Mouse (Mus musculus) liver, adult 2 months (tissue): ENCODE results near the gene Fgf4. TPM values are rescaled to one million over a fixed set of nuclear protein-coding genes. Genes with fewer than 3 reads are reported as not detected.

Source experiments
- DNase-seq: peaks from one replicate; pipeline ENCODE4 v3.0.0-alpha.2; 2011; ENCODE audit warnings: low read depth, low spot score; ENCODE audit errors: extremely low read depth
- H3K27ac ChIP-seq: fragments of 200-500 bp; replicated peaks from 2 replicates; pipeline ENCODE4 v1.5.1; 2012; ENCODE audit warnings: low read depth, mild to moderate bottlenecking, control low read depth, inconsistent platforms, low read length; ENCODE audit not compliant: insufficient read depth
- H3K27me3 ChIP-seq: fragments of 200-500 bp; 2 replicates; pipeline ENCODE4 v1.6.1; 2012; ENCODE audit warnings: mild to moderate bottlenecking, moderate library complexity, low read length, inconsistent platforms; ENCODE audit not compliant: control insufficient read depth, insufficient read depth
- H3K36me3 ChIP-seq: fragments of 200-500 bp; 2 replicates; pipeline ENCODE4 v1.6.1; 2012; ENCODE audit warnings: low read length, inconsistent platforms; ENCODE audit not compliant: control insufficient read depth, insufficient read depth
- H3K4me1 ChIP-seq: fragments of 200-500 bp; 2 replicates; pipeline ENCODE4 v1.6.1; 2011; ENCODE audit warnings: low read length; ENCODE audit not compliant: control insufficient read depth, insufficient read depth
- H3K4me3 ChIP-seq: fragments of 200-500 bp; 2 replicates; pipeline ENCODE4 v1.5.1; 2011; ENCODE audit warnings: low read depth, mild to moderate bottlenecking, control low read depth, low read length, moderate library complexity; ENCODE audit not compliant: insufficient read depth
- H3K79me2 ChIP-seq: fragments of 200-500 bp; 2 replicates; pipeline ENCODE4 v1.6.1; 2012; ENCODE audit warnings: inconsistent platforms, mild to moderate bottlenecking, low read length, moderate library complexity; ENCODE audit not compliant: control insufficient read depth, insufficient read depth
- H3K9ac ChIP-seq: fragments of 200-500 bp; 2 replicates; pipeline ENCODE4 v1.6.1; 2012; ENCODE audit warnings: low read depth, mild to moderate bottlenecking, control low read depth, inconsistent platforms, low read length
- CTCF ChIP-seq: fragments of 200-500 bp; IDR thresholded peaks from 2 replicates; pipeline ENCODE4 v1.5.1; 2011; ENCODE audit warnings: low read depth, low read length, control low read depth
- POLR2A ChIP-seq: fragments of 200-500 bp; IDR thresholded peaks from 2 replicates; pipeline ENCODE4 v1.6.1; 2011; ENCODE audit warnings: low read length, control low read depth; ENCODE audit not compliant: insufficient read depth; ENCODE audit errors: extremely low read depth
- WGBS: fragments of 180-500 bp; shearing (Covaris S2); methylation state at CpG from one replicate; pipeline ENCODE4 v1.1.7; 2018; 5-methylcytosine and 5-hydroxymethylcytosine counted together
- polyA plus RNA-seq: library from polyadenylated mRNA; depleted of rRNA; stranded (reverse); fragments of >200 nt; gene quantifications from 2 replicates; pipeline ENCODE4 v1.2.3, GENCODE M21; 2012; rRNA removed
- total RNA-seq: library from RNA; depleted of rRNA; stranded (reverse); fragments of >200 nt; gene quantifications from 2 replicates; pipeline ENCODE4 v1.2.3, GENCODE M21; 2014; rRNA removed

Gene Fgf4
- total RNA-seq (not detected in 2 replicates), polyA plus RNA-seq (not detected in 2 replicates)

DNA sequence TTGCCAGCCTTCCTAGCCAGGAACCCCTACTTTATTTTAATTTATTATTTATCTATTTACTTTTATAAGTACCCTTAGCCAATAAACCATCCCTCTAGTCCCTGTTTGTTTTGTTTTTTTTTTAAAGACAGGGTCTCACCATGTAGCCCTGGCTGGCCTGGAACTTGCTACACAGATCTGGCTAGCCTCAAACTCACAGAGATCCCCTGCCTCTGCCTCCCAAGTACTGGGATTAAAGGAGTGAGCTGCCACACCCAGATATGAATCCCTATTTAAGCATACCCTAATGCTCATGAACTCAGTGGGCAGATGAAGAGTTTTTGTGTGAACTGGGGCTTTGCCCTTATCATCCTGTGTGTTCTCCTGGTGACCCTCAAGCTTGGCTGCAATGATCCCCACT lies at the start of gene Fgf4:
Gene Fgf4, plus strand, starts transcription at position 301 of the 400 bp plus-strand sequence.
- Histone ChIP-seq H3K9ac (no peak within 1 kb of the TSS), H3K27me3 (no peaks in the 10 kb centered on the region), H3K4me3 (no peak within 1 kb of the TSS), H3K36me3 (no peaks in the 10 kb centered on the region), H3K79me2 (no peaks in the 10 kb centered on the region), H3K4me1 (no peaks in the 10 kb centered on the region), H3K27ac (no peak within 1 kb of the TSS)
- DNase-seq, result no peak
- TF ChIP-seq POLR2A (no peak), CTCF (no peak)

DNA sequence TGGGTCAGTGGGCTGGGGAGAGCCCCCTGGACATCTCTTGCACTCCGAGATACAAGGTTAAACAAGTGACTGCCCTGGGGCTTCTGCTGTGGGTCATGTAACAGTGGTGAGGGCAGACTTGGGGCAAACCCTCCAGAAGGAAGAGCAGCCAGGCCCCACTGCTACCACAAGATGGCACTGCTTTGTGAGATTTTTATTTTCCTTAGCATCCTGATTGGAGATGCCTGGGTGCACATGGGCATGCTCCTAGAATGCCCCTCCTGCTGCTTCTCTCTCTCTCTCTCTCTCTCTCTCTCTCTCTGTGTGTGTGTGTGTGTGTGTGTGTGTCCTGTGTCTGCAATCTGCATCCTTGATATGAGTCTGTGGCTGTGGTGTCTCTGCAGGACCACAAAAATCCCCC lies 48.7 kb upstream of the Fgf4 start:
- Histone ChIP-seq H3K27me3 (no peaks in the 10 kb centered on the region), H3K4me3 (no peak overlapping the region), H3K27ac (no peak overlapping the region), H3K79me2 (no peaks in the 10 kb centered on the region), H3K9ac (no peak overlapping the region), H3K4me1 (no peaks in the 10 kb centered on the region), H3K36me3 (no peaks in the 10 kb centered on the region)
- TF ChIP-seq POLR2A (no peak), CTCF (peak; percentile 56)
- DNase-seq, result no peak
- 65% methylated on average over 1 of the region's 1 CpGs for WGBS

DNA sequence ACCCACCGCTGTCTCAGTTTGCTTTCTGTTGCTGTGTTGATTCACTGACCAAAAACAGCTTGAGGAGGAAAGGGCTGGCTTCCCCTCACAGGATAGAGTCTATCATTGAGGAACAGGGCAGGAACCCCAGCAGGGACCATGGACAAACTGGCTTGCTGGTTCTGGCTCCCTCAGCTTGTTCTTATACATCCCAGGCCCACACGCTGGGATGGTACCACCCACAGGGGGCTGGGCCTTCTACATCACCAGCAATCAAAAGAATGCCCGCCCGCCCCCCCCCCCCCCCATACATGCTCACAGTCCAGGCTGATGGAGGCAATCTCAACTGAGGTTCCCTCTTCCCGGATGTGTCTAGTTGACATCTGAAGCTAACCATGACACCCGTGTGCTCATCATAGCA lies 40.1 kb upstream of the Fgf4 start:
- Histone ChIP-seq H3K27ac (no peak overlapping the region), H3K4me3 (no peak overlapping the region), H3K27me3 (no peaks in the 10 kb centered on the region), H3K79me2 (no peaks in the 10 kb centered on the region), H3K9ac (no peak overlapping the region), H3K4me1 (no peaks in the 10 kb centered on the region), H3K36me3 (no peaks in the 10 kb centered on the region)
- no peak for DNase-seq
- TF ChIP-seq POLR2A (no peak), CTCF (no peak)
- 66% methylated on average over 6 of the region's 6 CpGs for WGBS

DNA sequence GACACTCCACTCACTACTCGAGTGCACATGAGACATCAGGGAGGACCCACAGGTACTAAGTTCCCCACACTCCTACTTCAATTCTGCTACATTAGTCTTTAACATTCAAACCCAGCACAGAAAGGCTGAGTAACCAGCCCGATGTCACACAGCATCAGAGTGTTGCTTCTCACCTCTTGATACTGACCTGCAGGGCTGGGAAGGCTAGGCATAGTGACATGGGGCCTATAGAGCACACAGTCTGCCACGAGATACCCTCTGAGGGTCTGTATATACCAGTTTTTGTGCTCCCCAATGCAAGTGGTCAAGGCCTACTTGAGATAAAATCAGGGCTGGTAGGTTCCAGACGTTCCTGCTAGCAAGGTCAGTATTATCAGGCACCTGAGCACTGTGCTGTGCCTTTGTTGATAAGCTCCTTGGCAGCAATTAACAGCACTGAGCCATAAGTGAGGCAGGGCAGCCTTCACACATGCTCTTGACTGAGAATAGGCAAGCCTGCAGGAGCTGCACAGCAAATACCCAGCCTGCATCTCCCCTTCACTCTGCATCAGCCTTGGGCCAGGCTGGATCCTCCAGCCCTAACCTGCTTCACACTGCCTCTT lies 39.1 kb upstream of the Fgf4 start:
- no peak overlapping the region for H3K9ac ChIP-seq
- no peaks in the 10 kb centered on the region for H3K27me3 ChIP-seq
- no peak overlapping the region for H3K4me3 ChIP-seq
- 56% methylated on average over 4 of the region's 4 CpGs for WGBS
- TF ChIP-seq POLR2A (no peak), CTCF (no peak)
- H3K79me2 ChIP-seq, result no peaks in the 10 kb centered on the region
- H3K27ac ChIP-seq, result no peak overlapping the region
- H3K36me3 ChIP-seq, result no peaks in the 10 kb centered on the region
- H3K4me1 ChIP-seq, result no peaks in the 10 kb centered on the region
- no peak for DNase-seq

DNA sequence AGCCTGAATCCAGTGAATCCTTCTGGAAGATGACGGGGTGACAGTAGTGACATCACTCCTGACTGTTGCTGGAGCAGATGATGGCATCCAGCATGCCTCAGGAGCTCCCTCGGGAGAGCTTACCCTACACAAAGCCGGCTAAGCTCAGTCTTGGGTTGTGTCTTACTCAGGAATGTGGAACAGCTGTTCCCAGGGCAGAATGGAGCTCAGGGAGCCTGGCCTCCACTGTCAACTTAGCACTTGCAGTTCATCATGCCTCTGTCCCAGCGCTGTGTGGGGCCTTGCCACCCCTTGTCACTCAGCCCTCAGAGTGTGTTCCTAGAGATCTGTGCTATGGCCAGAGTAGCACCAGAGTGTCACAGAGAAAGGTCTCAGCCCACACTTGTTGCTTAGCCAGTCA lies 35.6 kb upstream of the Fgf4 start:
- H3K9ac ChIP-seq, result no peak overlapping the region
- no peak for TF ChIP-seq POLR2A
- TF ChIP-seq CTCF, result no peak
- DNase-seq, result no peak
- no peaks in the 10 kb centered on the region for H3K27me3 ChIP-seq
- no peaks in the 10 kb centered on the region for H3K4me1 ChIP-seq
- H3K36me3 ChIP-seq, result no peaks in the 10 kb centered on the region
- no peaks in the 10 kb centered on the region for H3K79me2 ChIP-seq
- 53% methylated on average over 4 of the region's 4 CpGs for WGBS
- no peak overlapping the region for H3K4me3 ChIP-seq
- no peak overlapping the region for H3K27ac ChIP-seq

DNA sequence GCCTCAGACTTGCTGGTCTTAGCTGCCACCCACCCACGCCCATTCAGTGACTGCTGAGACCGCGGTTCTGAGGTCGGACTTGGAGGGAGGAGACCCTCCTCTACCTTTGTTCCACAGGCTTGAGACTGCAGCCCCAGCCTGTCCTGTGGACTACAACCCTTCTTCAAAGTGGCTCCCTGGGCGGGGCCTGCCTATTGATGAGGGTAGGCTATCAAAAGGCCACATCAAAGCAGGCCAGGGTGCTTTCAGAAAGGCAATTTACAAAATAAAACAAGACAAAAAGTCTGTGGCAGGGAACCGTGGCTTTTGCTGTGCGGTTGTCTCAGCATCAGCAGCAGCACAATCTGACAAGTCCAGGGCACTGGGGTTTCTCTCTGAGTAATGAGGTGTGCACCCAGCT lies 25.3 kb upstream of the Fgf4 start:
- no peak for TF ChIP-seq POLR2A
- no peak for TF ChIP-seq CTCF
- H3K27ac ChIP-seq, result no peak overlapping the region
- no peak for DNase-seq
- H3K4me1 ChIP-seq, result no peaks in the 10 kb centered on the region
- no peak overlapping the region for H3K4me3 ChIP-seq
- 0 out of 2 replicates have a peak, but pooled peaks cover 3% of the 10 kb centered on the region for H3K27me3 ChIP-seq
- no peaks in the 10 kb centered on the region for H3K79me2 ChIP-seq
- no peaks in the 10 kb centered on the region for H3K36me3 ChIP-seq
- H3K9ac ChIP-seq, result no peak overlapping the region
- 66% methylated on average over 7 of the region's 7 CpGs for WGBS
